Mouse (Mus musculus): Measurements from ENCODE around the gene Ankrd28.

DNA sequence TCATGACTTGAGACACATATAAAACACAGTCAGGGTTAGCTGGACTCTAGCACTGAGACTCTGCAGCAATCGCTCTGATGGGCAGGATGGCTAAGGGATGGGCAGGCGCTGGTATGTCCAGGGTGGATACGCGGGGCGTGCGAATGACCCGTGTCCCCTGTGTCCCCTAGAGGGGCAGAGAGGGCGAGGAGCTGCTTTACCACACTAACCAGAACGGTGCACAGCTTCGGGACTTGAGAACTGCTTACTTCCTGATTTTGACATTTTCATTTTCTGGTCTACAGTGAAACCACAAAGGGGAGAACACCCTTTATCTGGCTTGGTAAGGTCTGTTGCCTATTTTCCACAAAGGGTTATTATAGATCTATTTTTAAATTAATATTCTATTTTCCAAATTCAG lies 144.8 kb downstream of the Ankrd28 start:
- TF ChIP-seq POLR2A (IDR thresholded peaks at IDR 0.05; ENCODE audit: insufficient read depth, low read depth, low read length), result no peak
- TF ChIP-seq CTCF (IDR thresholded peaks at IDR 0.05), result no peak

Data from heart, adult 2 months (tissue).